Mouse (Mus musculus): Measurements from ENCODE around the gene Stk36. TPM values are rescaled to one million over a fixed set of nuclear protein-coding genes. Genes with fewer than 3 reads are reported as not detected.

Stk36 gene
- 0.73 and 0.94 TPM in 2 replicates for polyA plus RNA-seq (2015; fragmentation: Nextera tagmentation; extraction: Ambion mirVana)

DNA sequence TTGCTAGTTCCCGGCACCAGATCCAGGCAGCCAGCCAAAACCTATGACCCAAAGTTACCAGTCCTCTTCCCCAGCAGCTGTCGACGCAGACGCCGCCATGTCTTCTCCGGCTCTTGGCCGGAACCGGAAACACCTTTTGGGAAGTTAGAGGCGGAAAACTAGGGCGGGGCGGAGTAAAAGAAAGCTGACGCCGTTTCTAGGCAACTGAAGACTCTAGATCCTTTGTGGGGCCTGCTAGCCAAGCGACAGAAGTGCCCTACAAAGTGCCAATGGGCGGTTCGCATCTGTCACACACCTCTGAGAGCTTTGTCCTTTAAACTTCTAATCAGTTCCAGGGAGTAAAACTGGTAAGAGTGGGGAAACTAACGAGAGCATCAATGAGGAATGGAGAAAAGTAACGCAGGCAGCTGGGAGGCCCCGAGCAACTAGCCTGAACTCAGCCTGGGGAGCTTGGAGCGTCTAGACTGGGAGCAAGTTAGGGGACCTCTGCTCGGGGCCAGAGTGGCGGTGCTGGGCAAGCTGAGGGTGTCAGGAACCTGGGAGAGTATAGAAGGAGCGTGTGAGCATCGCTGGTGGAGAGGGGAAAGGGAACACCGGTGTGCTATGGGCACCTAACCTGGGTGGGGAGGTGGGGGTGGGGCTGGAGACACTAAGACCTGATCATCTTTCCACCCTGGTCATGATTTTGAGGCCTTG is at the start of gene Stk36, which contains the start of gene Rnf25:
Gene Stk36, plus strand, starts transcription at position 179 of the 696 bp plus-strand sequence.
Gene Rnf25, minus strand, starts transcription at position 131 of the 696 bp plus-strand sequence.
- H3K4me3 ChIP-seq (ENCODE audit: low read depth, low read length): peak within 1 kb of the TSS; percentile 68
- H3K27ac ChIP-seq (ENCODE audit: low read depth, low read length): no peak within 1 kb of the TSS
- no peaks in the 10 kb centered on the region for H3K9me3 ChIP-seq (ENCODE audit: control insufficient read depth)
- H3K4me1 ChIP-seq (replicated peaks; ENCODE audit: control insufficient read depth, insufficient read depth, low read length): no peaks in the 10 kb centered on the region
- ATAC-seq: peak; percentile 79
- H3K9ac ChIP-seq (ENCODE audit: low read depth, low read length): peak within 1 kb of the TSS; percentile 67
- no peaks in the 10 kb centered on the region for H3K27me3 ChIP-seq (replicated peaks; ENCODE audit: control insufficient read depth, insufficient read depth, low read length)
- no peak for TF ChIP-seq CTCF (IDR thresholded peaks at IDR 0.05; ENCODE audit: low read depth)
- peak within 1 kb of the TSS; percentile 80 for H3K4me2 ChIP-seq (replicated peaks; ENCODE audit: low read depth)
- 11% methylated on average over 25 of the region's 25 CpGs for WGBS
- peaks cover 18% of the 10 kb centered on the region for H3K36me3 ChIP-seq (ENCODE audit: control insufficient read depth, insufficient read depth)

DNA sequence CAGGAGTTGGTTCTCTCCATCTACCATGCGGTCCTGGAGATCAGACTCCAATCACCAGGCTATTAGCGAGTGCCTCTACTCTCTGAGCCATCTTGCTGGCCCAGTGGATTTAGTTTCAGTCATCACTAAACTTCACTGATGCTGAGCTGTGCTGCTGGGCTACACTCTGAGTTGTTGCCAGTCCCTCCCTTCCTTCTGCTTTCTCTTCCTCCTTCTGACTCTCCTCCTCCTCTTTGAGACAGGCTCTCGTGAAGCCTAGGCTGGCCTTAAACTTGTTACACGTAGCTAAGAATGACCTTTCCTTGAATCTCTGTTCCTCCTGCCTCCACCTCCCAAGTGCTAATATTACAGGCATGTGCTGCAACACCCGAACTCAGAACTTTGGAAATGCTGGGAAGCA is 42.2 kb upstream of the Stk36 start:
- no peak overlapping the region for H3K4me2 ChIP-seq (replicated peaks; ENCODE audit: low read depth)
- WGBS: 85% methylated on average over 5 of the region's 5 CpGs
- 0 out of 2 replicates have a peak, but pooled peaks cover under 1% of the 10 kb centered on the region for H3K36me3 ChIP-seq (ENCODE audit: control insufficient read depth, insufficient read depth)
- TF ChIP-seq CTCF (IDR thresholded peaks at IDR 0.05; ENCODE audit: low read depth): no peak
- no peak overlapping the region for H3K9ac ChIP-seq (ENCODE audit: low read depth, low read length)
- H3K4me3 ChIP-seq (ENCODE audit: low read depth, low read length): no peak overlapping the region
- no peaks in the 10 kb centered on the region for H3K4me1 ChIP-seq (replicated peaks; ENCODE audit: control insufficient read depth, insufficient read depth, low read length)
- H3K27ac ChIP-seq (ENCODE audit: low read depth, low read length): no peak overlapping the region
- no peaks in the 10 kb centered on the region for H3K27me3 ChIP-seq (replicated peaks; ENCODE audit: control insufficient read depth, insufficient read depth, low read length)
- H3K9me3 ChIP-seq (ENCODE audit: control insufficient read depth): no peaks in the 10 kb centered on the region
- no peak for ATAC-seq

DNA sequence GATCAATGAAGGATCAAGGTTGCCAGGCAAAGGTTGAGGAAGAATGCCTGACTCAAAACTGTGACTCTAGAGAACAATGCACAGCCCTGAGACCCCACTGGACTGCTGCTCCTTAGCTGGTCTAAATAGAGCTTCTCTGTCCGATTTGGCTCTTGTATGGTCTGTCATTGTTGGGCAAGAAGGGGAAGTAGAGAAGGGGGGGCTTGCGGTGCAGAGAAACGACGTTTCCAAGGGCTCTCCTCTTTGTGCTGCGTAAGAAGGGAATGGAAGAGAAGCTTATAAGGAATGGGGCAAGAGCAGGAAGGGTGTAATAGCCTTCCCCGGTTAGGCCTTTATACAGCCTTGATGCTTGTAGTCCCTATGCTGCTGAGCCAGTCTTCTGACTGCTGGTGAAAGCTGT is 35.4 kb upstream of the Stk36 start:
- H3K4me1 ChIP-seq (replicated peaks; ENCODE audit: control insufficient read depth, insufficient read depth, low read length): no peaks in the 10 kb centered on the region
- no peak for ATAC-seq

DNA sequence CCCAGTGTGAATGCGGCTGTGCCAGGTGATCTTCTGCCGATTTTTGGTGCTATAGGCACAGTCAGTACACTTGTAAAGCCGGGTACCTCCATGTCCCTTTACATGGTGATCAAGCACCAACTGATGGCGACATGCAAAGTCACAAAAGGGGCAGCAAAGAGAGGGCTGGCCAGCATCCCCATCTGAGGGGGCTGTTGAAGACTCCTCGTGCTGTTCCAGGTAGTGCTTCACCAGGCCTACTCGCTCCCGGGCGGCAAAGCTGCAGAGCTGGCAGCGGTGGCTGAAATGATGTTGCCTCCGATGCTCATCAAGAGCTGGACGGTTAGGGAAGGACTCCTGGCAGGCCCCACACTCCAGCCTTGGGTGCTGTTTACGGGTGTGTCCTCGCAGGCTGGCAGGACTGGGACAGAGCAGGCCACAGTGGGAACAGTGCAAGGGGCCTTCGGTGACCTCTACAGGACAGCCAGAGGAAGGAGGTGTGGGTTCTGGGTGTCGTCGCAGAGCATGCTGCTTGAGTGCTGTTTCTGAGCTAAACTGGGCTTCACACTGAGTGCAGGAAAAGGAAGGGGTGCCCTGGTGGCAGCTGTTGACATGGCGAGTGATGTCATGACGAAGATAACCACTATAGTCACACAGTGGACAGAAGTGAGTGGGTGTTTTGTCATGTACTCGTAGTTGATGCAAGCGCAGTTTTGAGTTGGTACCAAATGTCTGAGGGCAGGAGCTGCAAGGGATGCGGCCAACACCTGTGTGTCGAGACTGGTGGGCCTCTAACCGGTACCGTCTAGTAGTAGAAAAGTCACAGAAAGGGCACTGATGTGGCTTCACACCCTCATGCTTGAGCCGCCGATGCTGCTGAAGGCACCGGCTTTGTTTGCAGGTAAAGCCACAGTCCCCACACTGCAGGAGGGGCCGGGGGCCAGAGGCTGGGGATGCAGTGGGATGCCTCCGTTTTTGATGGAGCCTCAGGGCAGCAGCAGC is 31.2 kb upstream of the Stk36 start:
- WGBS: 91% methylated on average over 29 of the region's 29 CpGs
- no peaks in the 10 kb centered on the region for H3K27me3 ChIP-seq (replicated peaks; ENCODE audit: control insufficient read depth, insufficient read depth, low read length)
- no peaks in the 10 kb centered on the region for H3K4me1 ChIP-seq (replicated peaks; ENCODE audit: control insufficient read depth, insufficient read depth, low read length)
- no peak overlapping the region for H3K9ac ChIP-seq (ENCODE audit: low read depth, low read length)
- H3K4me3 ChIP-seq (ENCODE audit: low read depth, low read length): no peak overlapping the region
- H3K36me3 ChIP-seq (ENCODE audit: control insufficient read depth, insufficient read depth): peaks cover 87% of the 10 kb centered on the region
- H3K9me3 ChIP-seq (ENCODE audit: control insufficient read depth): no peaks in the 10 kb centered on the region
- ATAC-seq: no peak
- TF ChIP-seq CTCF (IDR thresholded peaks at IDR 0.05; ENCODE audit: low read depth): no peak
- no peak overlapping the region for H3K4me2 ChIP-seq (replicated peaks; ENCODE audit: low read depth)
- H3K27ac ChIP-seq (ENCODE audit: low read depth, low read length): no peak overlapping the region; the same call in 1 of the 2 replicates

More for the DNA sequence above, 35.4 kb upstream of the Stk36 start:
- WGBS: 91% methylated on average over 6 of the region's 6 CpGs
- Histone ChIP-seq H3K9ac (ENCODE audit: low read depth, low read length) (no peak overlapping the region), H3K27ac (ENCODE audit: low read depth, low read length) (no peak overlapping the region), H3K4me2 (replicated peaks; ENCODE audit: low read depth) (no peak overlapping the region), H3K4me3 (ENCODE audit: low read depth, low read length) (no peak overlapping the region), H3K27me3 (replicated peaks; ENCODE audit: control insufficient read depth, insufficient read depth, low read length) (no peaks in the 10 kb centered on the region), H3K36me3 (ENCODE audit: control insufficient read depth, insufficient read depth) (peaks cover 63% of the 10 kb centered on the region), H3K9me3 (ENCODE audit: control insufficient read depth) (no peaks in the 10 kb centered on the region)
- no peak for TF ChIP-seq CTCF (IDR thresholded peaks at IDR 0.05; ENCODE audit: low read depth)

DNA sequence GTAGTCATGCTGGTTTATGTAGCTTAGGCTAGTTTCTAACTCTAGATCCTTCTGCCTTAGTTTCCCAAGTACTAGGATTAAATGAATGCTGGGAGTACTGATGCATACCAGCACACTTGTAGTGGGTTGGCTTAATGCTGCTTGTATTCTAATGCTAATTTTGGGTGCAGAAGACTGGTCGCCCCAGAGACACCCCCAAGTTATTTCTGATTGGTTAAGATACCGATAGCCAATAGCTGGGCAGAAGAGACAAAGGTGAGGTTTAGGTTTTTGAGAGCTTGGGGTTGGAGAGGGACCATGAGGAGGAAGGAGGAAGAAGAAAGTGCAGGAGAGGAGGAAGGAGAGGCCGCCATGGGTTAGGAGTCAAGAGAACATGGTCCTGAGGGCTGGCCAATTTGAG is 18.6 kb upstream of the Stk36 start:
- no peak for ATAC-seq
- TF ChIP-seq CTCF (IDR thresholded peaks at IDR 0.05; ENCODE audit: low read depth): no peak
- H3K27ac ChIP-seq (ENCODE audit: low read depth, low read length): no peak overlapping the region
- no peaks in the 10 kb centered on the region for H3K4me1 ChIP-seq (replicated peaks; ENCODE audit: control insufficient read depth, insufficient read depth, low read length)
- H3K9me3 ChIP-seq (ENCODE audit: control insufficient read depth): no peaks in the 10 kb centered on the region
- peaks cover 26% of the 10 kb centered on the region for H3K36me3 ChIP-seq (ENCODE audit: control insufficient read depth, insufficient read depth)
- 89% methylated on average over 3 of the region's 3 CpGs for whole genome bisulfite sequencing
- H3K27me3 ChIP-seq (replicated peaks; ENCODE audit: control insufficient read depth, insufficient read depth, low read length): no peaks in the 10 kb centered on the region
- no peak overlapping the region for H3K9ac ChIP-seq (ENCODE audit: low read depth, low read length)
- no peak overlapping the region for H3K4me3 ChIP-seq (ENCODE audit: low read depth, low read length)
- H3K4me2 ChIP-seq (replicated peaks; ENCODE audit: low read depth): no peak overlapping the region
